Mouse (Mus musculus) kidney, embryonic 16.5 days (tissue): ENCODE measurements around the gene Zfp503. TPM values are rescaled to one million over a fixed set of nuclear protein-coding genes. Genes with fewer than 3 reads are reported as not detected.
A peak's percentile ranks its signal among the peaks of the same experiment; 100 is the strongest.

Experiments used
- ATAC-seq: fragments of 200-750 bp; cut with Nextera tagmentation; 2 replicates; pipeline ENCODE4 v1.8.0; 2017; ENCODE audit warnings: moderate TSS enrichment; ENCODE audit not compliant: low FRiP score, low TSS enrichment
- H3K27ac ChIP-seq: fragments of 300-500 bp; sonication (generic); 2 replicates; pipeline ENCODE4 v1.5.1; 2014; ENCODE audit warnings: low read length
- H3K27me3 ChIP-seq: fragments of 300-500 bp; sonication (generic); 2 replicates; pipeline ENCODE4 v1.6.1; 2014; ENCODE audit warnings: low read length, control low read depth, mixed read lengths; ENCODE audit not compliant: insufficient read depth
- H3K36me3 ChIP-seq: fragments of 300-500 bp; sonication (generic); 2 replicates; pipeline ENCODE4 v1.6.1; 2014; ENCODE audit warnings: low read length, control low read depth, mixed read lengths; ENCODE audit not compliant: insufficient read depth
- H3K4me1 ChIP-seq: fragments of 300-500 bp; sonication (generic); 2 replicates; pipeline ENCODE4 v1.6.1; 2014; ENCODE audit warnings: low read length, control low read depth, mixed read lengths; ENCODE audit not compliant: insufficient read depth
- H3K4me2 ChIP-seq: fragments of 300-500 bp; sonication (generic); replicated peaks from 2 replicates; pipeline ENCODE4 v1.6.1; 2014; ENCODE audit warnings: low read depth, low read length
- H3K4me3 ChIP-seq: fragments of 300-500 bp; sonication (generic); 2 replicates; pipeline ENCODE4 v1.5.1; 2014; ENCODE audit warnings: mild to moderate bottlenecking, low read length
- H3K9ac ChIP-seq: fragments of 300-500 bp; sonication (generic); replicated peaks from 2 replicates; pipeline ENCODE4 v1.6.1; 2014; ENCODE audit warnings: low read length
- H3K9me3 ChIP-seq: fragments of 300-500 bp; sonication (generic); 2 replicates; pipeline ENCODE4 v1.6.1; 2016; ENCODE audit warnings: low read length, control low read depth
- WGBS: fragments of 180-500 bp; shearing (Covaris S2); extraction: QIAGEN DNeasy Blood & Tissue Kit; methylation state at CpG from one replicate; pipeline ENCODE4 v1.1.7; 2014; 5-methylcytosine and 5-hydroxymethylcytosine counted together
- microRNA-seq: library from miRNA; unstranded; fragments of <30 nt; microRNA quantifications from one replicate; pipeline ENCODE4, GENCODE M21; 2016
- polyA plus RNA-seq: library from polyadenylated mRNA; unstranded; fragments of >200 nt; fragmentation: Nextera tagmentation; extraction: Ambion mirVana; gene quantifications from 2 replicates; pipeline ENCODE4 v1.2.1, GENCODE M21; 2015

Gene Zfp503
- polyA plus RNA-seq, 1 experiment from 2014 or later, result 27.5 TPM

- Histone ChIP-seq H3K36me3 (no peaks in the 10 kb centered on the region), H3K9me3 (no peaks in the 10 kb centered on the region), H3K4me2 (no peak overlapping the region), H3K4me3 (no peak overlapping the region), H3K4me1 (no peaks in the 10 kb centered on the region), H3K27ac (no peak overlapping the region), H3K9ac (no peak overlapping the region), H3K27me3 (no peaks in the 10 kb centered on the region)
- ATAC-seq, result no peak
- WGBS, result 45% methylated on average over 2 of the region's 2 CpGs
These were observed 47.8 kb downstream of the Zfp503 start for GRCm38 (mm10) chr14:21941581-21941980.

GRCm38 (mm10) chr14:21937116-21937515 lies 52.3 kb downstream of the Zfp503 start:
- no peaks in the 10 kb centered on the region for H3K36me3 ChIP-seq
- no peaks in the 10 kb centered on the region for H3K9me3 ChIP-seq
- ATAC-seq, result no peak
- H3K4me2 ChIP-seq, result no peak overlapping the region
- no peaks in the 10 kb centered on the region for H3K4me1 ChIP-seq
- no peaks in the 10 kb centered on the region; the same call in 1 of the 2 replicates for H3K27me3 ChIP-seq
- H3K27ac ChIP-seq, result no peak overlapping the region
- WGBS, result 95% methylated on average over 2 of the region's 2 CpGs
- H3K4me3 ChIP-seq, result no peak overlapping the region
- H3K9ac ChIP-seq, result no peak overlapping the region

- Histone ChIP-seq H3K4me2 (no peak overlapping the region), H3K4me1 (no peaks in the 10 kb centered on the region), H3K9me3 (no peaks in the 10 kb centered on the region), H3K4me3 (no peak overlapping the region), H3K27ac (no peak overlapping the region), H3K27me3 (no peaks in the 10 kb centered on the region; the same call in 1 of the 2 replicates), H3K9ac (no peak overlapping the region), H3K36me3 (no peaks in the 10 kb centered on the region)
- WGBS, result 49% methylated on average over 6 of the region's 6 CpGs
- ATAC-seq, result 0 out of 2 replicates have a peak, but pooled peaks have one; percentile 63
These were observed 53.2 kb downstream of the Zfp503 start for GRCm38 (mm10) chr14:21936102-21936630.

Small RNA genes lying within 50 kb of the gene (microRNA-seq; reads per million reads assigned to microRNA genes)
- not detected for gene Gm27532

Other genes with a start within 250 kb of the Zfp503 start
- 8.7 and 11.1 TPM in 2 replicates for gene Samd8, start 239.1 kb downstream of the Zfp503 start, polyA plus RNA-seq
- 0.14 and 0.17 TPM in 2 replicates for gene Dusp13, start 238.4 kb downstream of the Zfp503 start, polyA plus RNA-seq
- gene Vdac2, start 164.4 kb downstream of the Zfp503 start, polyA plus RNA-seq, result 344 and 350 TPM in 2 replicates
- gene Comtd1, start 140.6 kb downstream of the Zfp503 start, polyA plus RNA-seq, result 30.8 and 36.2 TPM in 2 replicates
- 0.45 and 0.76 TPM in 2 replicates for gene Lrmda, start 30.1 kb upstream of the Zfp503 start, polyA plus RNA-seq